Mouse (Mus musculus) heart, embryonic 10.5 days (tissue): ENCODE measurements around the gene Olfr322. TPM values are rescaled to one million over a fixed set of nuclear protein-coding genes. Genes with fewer than 3 reads are reported as not detected.
A peak's percentile ranks its signal among the peaks of the same experiment; 100 is the strongest.
"Not testable (repeated sequence)": the region's sequence is repeated elsewhere in the genome, so short reads cannot be mapped to it uniquely, and the experiment has no call there.

Source experiments
- DNase-seq: peaks from one replicate; pipeline ENCODE4 v3.0.0-alpha.2; 2017; ENCODE audit warnings: low spot score
- H3K27ac ChIP-seq: fragments of 300-500 bp; sonication (generic); 2 replicates; pipeline ENCODE4 v1.5.1; 2016; ENCODE audit warnings: mild to moderate bottlenecking
- H3K27me3 ChIP-seq: fragments of 300-500 bp; sonication (generic); 2 replicates; pipeline ENCODE4 v1.6.1; 2016; ENCODE audit warnings: mild to moderate bottlenecking; ENCODE audit not compliant: poor library complexity, insufficient read depth, severe bottlenecking
- H3K36me3 ChIP-seq: fragments of 300-500 bp; sonication (generic); 2 replicates; pipeline ENCODE4 v1.6.1; 2016; ENCODE audit warnings: mild to moderate bottlenecking, moderate library complexity
- H3K4me1 ChIP-seq: fragments of 300-500 bp; sonication (generic); 2 replicates; pipeline ENCODE4 v1.6.1; 2016; ENCODE audit warnings: mild to moderate bottlenecking
- H3K4me3 ChIP-seq: fragments of 300-500 bp; sonication (generic); 2 replicates; pipeline ENCODE4 v1.5.1; 2016; ENCODE audit warnings: mild to moderate bottlenecking, moderate library complexity
- H3K9me3 ChIP-seq: fragments of 300-500 bp; sonication (generic); 2 replicates; pipeline ENCODE4 v1.6.1; 2016; ENCODE audit warnings: mild to moderate bottlenecking, moderate library complexity
- WGBS: fragments of 180-500 bp; shearing (Covaris S2); methylation state at CpG from one replicate; pipeline ENCODE4 v1.1.7; 2016; 5-methylcytosine and 5-hydroxymethylcytosine counted together
- polyA plus RNA-seq: library from polyadenylated mRNA; unstranded; fragments of >200 nt; fragmentation: Nextera tagmentation; extraction: Ambion mirVana; gene quantifications from 2 replicates; pipeline ENCODE4 v1.2.1, GENCODE M21; 2016

Olfr322 gene
- polyA plus RNA-seq, 1 experiment from 2014 or later, result not detected

- peaks cover 9% of the 10 kb centered on the region for H3K4me1 ChIP-seq
- peak overlapping the region; percentile 59; the same call in 1 of the 2 replicates for H3K27ac ChIP-seq
- H3K27me3 ChIP-seq, result peaks cover 47% of the 10 kb centered on the region
- no peak overlapping the region for H3K4me3 ChIP-seq
- DNase-seq, result peak; percentile 84
- H3K36me3 ChIP-seq, result no peaks in the 10 kb centered on the region
- no peaks in the 10 kb centered on the region for H3K9me3 ChIP-seq
- WGBS, result 76% methylated on average over 13 of the region's 13 CpGs
Measured at GRCm38 (mm10) chr11:58641638-58642358, 16.8 kb upstream of the Olfr322 start.

DNA sequence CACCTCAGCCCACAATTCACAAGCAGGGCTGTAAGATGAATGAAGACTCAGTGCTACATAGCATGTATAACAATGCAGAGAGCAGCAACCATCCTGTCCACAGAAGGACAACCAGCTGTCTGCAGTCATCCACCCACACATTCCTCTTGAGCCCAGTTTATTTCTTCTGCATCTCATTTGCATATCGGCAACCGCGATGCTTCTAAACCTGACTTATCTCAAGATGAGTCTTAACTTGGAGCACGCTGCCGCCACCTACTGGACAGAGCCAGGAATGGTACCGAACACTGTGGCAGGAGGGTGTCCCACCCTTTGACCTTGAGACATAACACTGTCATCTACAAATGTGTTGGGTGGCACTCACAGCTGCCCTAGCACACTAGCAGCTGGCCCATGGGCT lies 15.2 kb upstream of the Olfr322 start:
- Histone ChIP-seq H3K27me3 (peaks cover 32% of the 10 kb centered on the region), H3K4me3 (no peak overlapping the region), H3K4me1 (peaks cover 9% of the 10 kb centered on the region), H3K9me3 (no peaks in the 10 kb centered on the region), H3K36me3 (no peaks in the 10 kb centered on the region), H3K27ac (no peak overlapping the region)
- 25% methylated on average over 6 of the region's 6 CpGs for WGBS
- DNase-seq, result no peak

- no peaks in the 10 kb centered on the region for H3K9me3 ChIP-seq
- no peaks in the 10 kb centered on the region for H3K27me3 ChIP-seq
- 89% methylated on average over 3 of the region's 3 CpGs for WGBS
- DNase-seq, result no peak
- H3K4me1 ChIP-seq, result no peaks in the 10 kb centered on the region
- H3K27ac ChIP-seq, result no peak overlapping the region
- H3K36me3 ChIP-seq, result no peaks in the 10 kb centered on the region
- no peak overlapping the region for H3K4me3 ChIP-seq
Measured at GRCm38 (mm10) chr11:58655151-58655550, 3.4 kb upstream of the Olfr322 start.

- Histone ChIP-seq H3K27me3 (no peaks in the 10 kb centered on the region), H3K4me1 (no peaks in the 10 kb centered on the region), H3K9me3 (no peaks in the 10 kb centered on the region), H3K4me3 (no peak overlapping the region), H3K36me3 (no peaks in the 10 kb centered on the region), H3K27ac (no peak overlapping the region)
- no peak for DNase-seq
Measured at GRCm38 (mm10) chr11:58669252-58669651, 10.7 kb downstream of the Olfr322 start.

- H3K4me1 ChIP-seq, result no peaks in the 10 kb centered on the region
- H3K27me3 ChIP-seq, result no peaks in the 10 kb centered on the region
- H3K36me3 ChIP-seq, result no peaks in the 10 kb centered on the region
- no peak overlapping the region for H3K27ac ChIP-seq
- DNase-seq, result no peak
- H3K9me3 ChIP-seq, result no peaks in the 10 kb centered on the region
- no peak overlapping the region for H3K4me3 ChIP-seq
- WGBS, result 52% methylated on average over 4 of the region's 4 CpGs
Measured at GRCm38 (mm10) chr11:58671825-58672224, 13.2 kb downstream of the Olfr322 start.

GRCm38 (mm10) chr11:58680799-58681198 lies 22.2 kb downstream of the Olfr322 start, which contains the start of gene Olfr320:
Gene Olfr320 (plus strand): TSS chr11:58681099.
- WGBS, result 74% methylated on average over 1 of the region's 1 CpGs
- DNase-seq, result no peak
- H3K27me3 ChIP-seq, result no peaks in the 10 kb centered on the region

GRCm38 (mm10) chr11:58698862-58699261 lies 40.3 kb downstream of the Olfr322 start, which contains the start of gene Olfr319:
Gene Olfr319 (plus strand): TSS chr11:58699162.
- DNase-seq, result no peak
- H3K4me1 ChIP-seq, result no peaks in the 10 kb centered on the region
- no peaks in the 10 kb centered on the region for H3K27me3 ChIP-seq
- 79% methylated on average over 3 of the region's 3 CpGs for WGBS
- H3K4me3 ChIP-seq, result no peak within 1 kb of the TSS
- no peak within 1 kb of the TSS for H3K27ac ChIP-seq
- peaks cover 8% of the 10 kb centered on the region for H3K9me3 ChIP-seq
- H3K36me3 ChIP-seq, result no peaks in the 10 kb centered on the region

More at GRCm38 (mm10) chr11:58680799-58681198, 22.2 kb downstream of the Olfr322 start, which contains the start of gene Olfr320:
- Histone ChIP-seq H3K4me3 (no peak within 1 kb of the TSS), H3K4me1 (no peaks in the 10 kb centered on the region), H3K36me3 (no peaks in the 10 kb centered on the region), H3K27ac (no peak within 1 kb of the TSS), H3K9me3 (no peaks in the 10 kb centered on the region)

GRCm38 (mm10) chr11:58709086-58709485 lies 50.5 kb downstream of the Olfr322 start:
- H3K27me3 ChIP-seq, result no peaks in the 10 kb centered on the region
- H3K4me1 ChIP-seq, result no peaks in the 10 kb centered on the region
- H3K36me3 ChIP-seq, result no peaks in the 10 kb centered on the region
- H3K9me3 ChIP-seq, result no peaks in the 10 kb centered on the region
- no peak overlapping the region for H3K4me3 ChIP-seq
- peak; percentile 63 for DNase-seq
- no peak overlapping the region for H3K27ac ChIP-seq
- WGBS, result 69% methylated on average over 11 of the region's 11 CpGs

DNA sequence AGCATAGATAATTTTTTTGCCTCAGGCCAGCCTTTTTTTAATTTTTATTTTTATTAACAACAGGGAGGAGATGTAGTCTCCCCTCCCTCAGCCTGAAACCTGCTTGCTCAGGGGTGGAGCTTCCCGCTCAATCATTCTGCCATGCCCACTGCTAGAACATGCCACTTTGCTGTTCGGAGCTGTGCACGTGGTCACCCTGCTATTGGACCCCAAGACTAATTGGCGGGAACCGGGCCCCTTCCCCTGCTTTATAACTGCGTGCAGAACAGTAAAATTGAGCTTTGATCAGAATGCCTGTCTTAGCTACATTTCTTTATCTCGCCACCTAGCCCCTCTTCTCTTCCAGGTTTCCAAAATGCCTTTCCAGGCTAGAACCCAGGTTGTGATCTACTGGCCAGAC lies 59.1 kb downstream of the Olfr322 start:
- H3K27me3 ChIP-seq, H3K4me1 ChIP-seq, H3K27ac ChIP-seq, H3K4me3 ChIP-seq, H3K36me3 ChIP-seq, H3K9me3 ChIP-seq: not testable (repeated sequence)
- DNase-seq, result peak; percentile 55
- 84% methylated on average over 7 of the region's 7 CpGs for WGBS

Other genes starting within 250 kb of the Olfr322 start
- not detected in 2 replicates for gene 1810065E05Rik, start 237.7 kb upstream of the Olfr322 start, polyA plus RNA-seq
- gene Gm12253, start 226.2 kb upstream of the Olfr322 start, polyA plus RNA-seq, result not detected in 2 replicates
- gene Lypd9, start 205.9 kb upstream of the Olfr322 start, polyA plus RNA-seq, result not detected in 2 replicates
- not detected in 2 replicates for gene Olfr30, start 196.5 kb upstream of the Olfr322 start, polyA plus RNA-seq
- not detected in 2 replicates for gene Olfr332, start 166.2 kb upstream of the Olfr322 start, polyA plus RNA-seq
- gene Olfr331, start 156.2 kb upstream of the Olfr322 start, polyA plus RNA-seq, result not detected in 2 replicates
- not detected in 2 replicates for gene Olfr330, start 123.9 kb upstream of the Olfr322 start, polyA plus RNA-seq
- not detected in 2 replicates for gene Olfr329-ps, start 112.4 kb upstream of the Olfr322 start, polyA plus RNA-seq
- 0.08 TPM in 1 of 2 replicates, not detected in the other for gene Olfr328, start 103.1 kb upstream of the Olfr322 start, polyA plus RNA-seq
- not detected in 2 replicates for gene Olfr224, start 88.2 kb upstream of the Olfr322 start, polyA plus RNA-seq
- not detected in 2 replicates for gene Olfr325, start 81.1 kb upstream of the Olfr322 start, polyA plus RNA-seq
- gene Olfr324, start 63.7 kb upstream of the Olfr322 start, polyA plus RNA-seq, result not detected in 2 replicates
- gene 2210407C18Rik, start 42.7 kb upstream of the Olfr322 start, polyA plus RNA-seq, result not detected in 2 replicates
- gene Olfr323, start 28.3 kb upstream of the Olfr322 start, polyA plus RNA-seq, result not detected in 2 replicates
- gene Trim58, start 18.3 kb upstream of the Olfr322 start, polyA plus RNA-seq, result 1.1 and 1.2 TPM in 2 replicates
- not detected in 2 replicates for gene Olfr320, start 22.3 kb downstream of the Olfr322 start, polyA plus RNA-seq
- gene Olfr319, start 40.4 kb downstream of the Olfr322 start, polyA plus RNA-seq, result not detected in 2 replicates
- not detected in 2 replicates for gene Olfr318, start 65.2 kb downstream of the Olfr322 start, polyA plus RNA-seq
- not detected in 2 replicates for gene Olfr317, start 80.4 kb downstream of the Olfr322 start, polyA plus RNA-seq
- gene Olfr316, start 94.0 kb downstream of the Olfr322 start, polyA plus RNA-seq, result not detected in 2 replicates
- not detected in 2 replicates for gene Olfr315, start 114.4 kb downstream of the Olfr322 start, polyA plus RNA-seq
- not detected in 2 replicates for gene Olfr314, start 124.2 kb downstream of the Olfr322 start, polyA plus RNA-seq
- 1.0 and 1.4 TPM in 2 replicates for gene Fam183b, start 143.2 kb downstream of the Olfr322 start, polyA plus RNA-seq
- not detected in 2 replicates for gene Olfr313, start 156.2 kb downstream of the Olfr322 start, polyA plus RNA-seq
- 0.04 TPM in 1 of 2 replicates, not detected in the other for gene Olfr312, start 170.5 kb downstream of the Olfr322 start, polyA plus RNA-seq
- not detected in 2 replicates for gene Olfr311, start 180.5 kb downstream of the Olfr322 start, polyA plus RNA-seq
- gene Gm12258, start 188.4 kb downstream of the Olfr322 start, polyA plus RNA-seq, result 4.4 and 7.4 TPM in 2 replicates
- gene 2810021J22Rik, start 208.4 kb downstream of the Olfr322 start, polyA plus RNA-seq, result 4.1 and 8.1 TPM in 2 replicates
- gene Zfp39, start 245.4 kb downstream of the Olfr322 start, polyA plus RNA-seq, result 3.9 and 5.4 TPM in 2 replicates